Mouse (Mus musculus): ENCODE measurements around the gene P2rx1. TPM values are rescaled to one million over a fixed set of nuclear protein-coding genes. Genes with fewer than 3 reads are reported as not detected.

P2rx1 gene
- polyA plus RNA-seq (2015; fragmentation: Nextera tagmentation; extraction: Ambion mirVana): 61.5 and 71.4 TPM in 2 replicates

DNA sequence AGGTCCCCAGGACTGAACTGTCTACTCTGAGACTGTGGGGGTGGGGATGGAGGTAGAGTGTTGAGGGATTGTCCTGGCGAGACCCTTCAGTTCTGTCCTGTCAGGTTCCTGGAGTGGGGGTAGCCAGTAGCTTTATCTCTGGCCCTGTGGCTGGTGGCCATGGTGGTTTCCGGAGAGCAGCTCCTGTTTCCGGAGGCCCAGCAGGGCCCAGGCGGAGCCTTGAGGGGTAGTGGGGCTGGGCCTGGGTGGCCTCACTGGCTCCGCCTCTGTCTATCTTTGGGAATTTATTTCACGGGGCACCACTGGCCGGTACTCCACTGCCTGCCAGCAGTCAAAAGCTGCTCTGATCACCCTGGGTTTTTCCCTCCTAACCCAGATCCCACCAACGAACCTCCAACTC, at the start of gene P2rx1:
Gene P2rx1, plus strand, starts transcription at position 333 of the 400 bp plus-strand sequence.
- DNase-seq (ENCODE audit: low spot score): no peak

DNA sequence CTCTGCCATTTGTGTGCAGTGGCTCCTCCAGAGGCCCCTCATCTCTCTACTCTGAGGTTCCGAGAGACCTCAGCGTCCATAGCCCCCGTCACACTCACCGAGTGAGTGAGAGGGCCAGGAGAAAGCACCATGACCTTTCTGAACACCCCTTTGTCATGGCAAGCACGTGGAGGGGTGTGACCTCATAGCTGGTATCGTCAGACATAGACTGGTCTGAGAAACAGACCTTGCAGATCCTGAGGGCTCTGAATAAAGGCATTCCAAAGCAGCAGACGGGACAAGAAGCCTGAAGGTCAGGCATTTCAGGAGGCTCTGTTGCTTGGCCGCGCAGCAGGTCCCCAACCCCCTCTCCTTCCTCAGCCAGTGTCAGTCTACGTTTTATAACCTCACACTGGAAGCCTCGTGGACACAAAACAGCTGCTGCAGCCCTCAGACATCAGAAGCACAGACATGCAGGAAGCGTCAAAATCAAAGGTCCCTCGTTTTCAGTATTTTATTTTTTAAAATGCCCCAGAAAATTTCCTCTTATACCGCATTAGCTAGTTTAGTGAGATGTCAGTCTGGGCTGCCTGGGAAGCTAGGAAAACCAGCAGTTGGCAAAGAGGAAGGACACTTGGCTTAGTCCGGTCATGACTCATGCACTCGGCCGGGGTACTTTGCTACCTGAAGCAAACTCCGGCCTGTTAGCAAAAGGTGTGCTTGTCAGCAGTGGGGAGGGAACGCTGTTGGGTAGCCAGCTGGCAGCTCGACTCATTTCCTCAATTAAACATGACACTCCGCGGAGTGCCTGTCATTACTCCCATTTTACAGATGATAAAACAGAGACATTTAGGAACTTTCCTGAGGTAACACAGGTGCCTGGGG, 47.5 kb upstream of the P2rx1 start:
- DNase-seq (ENCODE audit: low spot score): peak; percentile 38

DNA sequence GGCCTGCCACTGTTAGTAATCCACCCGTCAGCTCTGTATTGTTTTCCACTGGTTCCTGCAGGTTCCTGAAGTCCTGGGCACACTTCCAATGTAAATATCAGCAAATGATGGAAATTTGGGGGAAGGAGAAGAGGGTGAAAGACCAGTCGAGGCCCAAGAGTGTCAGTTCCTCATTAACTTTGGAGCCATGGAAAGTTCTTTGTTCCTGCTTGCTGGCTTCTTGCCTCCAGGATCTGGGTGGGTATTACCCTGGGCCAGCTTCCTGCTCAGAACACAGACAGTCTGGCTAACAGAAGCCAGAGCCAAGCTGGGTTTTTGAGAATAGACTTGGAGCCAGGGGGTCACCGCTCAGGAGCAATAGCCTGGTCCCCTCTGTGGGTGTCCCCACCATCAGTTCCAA, 46.7 kb upstream of the P2rx1 start:
- no peak for DNase-seq (ENCODE audit: low spot score)

DNA sequence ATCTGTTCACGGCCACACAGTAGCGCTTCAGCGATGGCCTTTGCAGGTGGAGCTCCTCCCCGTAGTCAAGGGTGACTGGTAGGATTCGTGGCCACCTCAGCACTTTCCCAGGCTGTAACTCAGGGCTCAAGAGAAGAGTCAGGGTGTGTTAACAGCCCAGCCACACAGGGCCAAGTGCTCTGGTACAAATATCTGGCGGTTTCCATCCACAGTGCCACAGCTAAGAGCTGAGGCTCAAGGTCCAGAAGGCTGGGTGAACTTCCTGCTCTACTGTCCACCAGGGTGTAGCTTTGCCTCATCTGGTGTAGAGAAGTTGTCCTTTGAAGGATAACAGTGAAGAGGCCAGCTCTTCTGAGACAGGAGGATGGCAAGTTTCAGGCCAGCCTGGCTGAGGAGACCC, 46.2 kb upstream of the P2rx1 start:
- DNase-seq (ENCODE audit: low spot score): peak; percentile 18

- no peak for DNase-seq (ENCODE audit: low spot score)
Measured at GRCm38 (mm10) chr11:72953116-72953439, 45.8 kb upstream of the P2rx1 start.

DNA sequence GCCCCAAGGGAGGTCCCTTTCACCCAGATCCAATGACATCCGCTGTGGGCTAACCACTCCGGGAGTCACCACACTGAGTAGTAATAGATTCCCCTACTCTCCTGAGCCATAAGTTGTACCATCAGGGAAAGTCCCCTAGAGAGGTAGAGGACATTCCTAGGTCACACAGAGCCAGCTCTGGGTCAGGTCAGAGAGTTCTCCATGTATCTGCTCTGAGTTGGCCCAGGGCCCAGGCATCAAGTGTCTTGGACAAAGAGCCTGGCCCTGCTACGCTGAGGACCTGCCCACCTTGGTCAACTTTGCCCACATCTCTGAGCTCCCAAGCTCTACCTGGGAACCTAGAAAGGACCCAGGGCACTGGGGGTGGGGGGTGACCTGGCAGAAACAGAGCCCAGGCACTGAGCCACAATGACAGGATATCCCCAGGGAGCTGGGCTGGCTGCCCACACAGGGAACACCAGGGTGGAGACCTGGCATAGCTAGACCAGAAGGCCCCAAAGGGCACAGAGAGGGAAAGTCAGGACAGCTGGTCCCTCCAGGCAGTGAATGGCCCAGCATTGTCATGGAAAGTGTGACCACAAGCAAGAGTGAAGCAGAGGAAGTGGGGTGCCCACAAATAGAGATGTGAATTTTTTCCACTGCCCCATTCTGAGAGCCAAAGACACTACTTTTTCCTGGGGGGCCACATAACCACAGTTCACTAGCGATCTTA, 45.3 kb upstream of the P2rx1 start:
- DNase-seq (ENCODE audit: low spot score): peak; percentile 55

GRCm38 (mm10) chr11:72954216-72954615, 44.7 kb upstream of the P2rx1 start:
- DNase-seq (ENCODE audit: low spot score): no peak

DNA sequence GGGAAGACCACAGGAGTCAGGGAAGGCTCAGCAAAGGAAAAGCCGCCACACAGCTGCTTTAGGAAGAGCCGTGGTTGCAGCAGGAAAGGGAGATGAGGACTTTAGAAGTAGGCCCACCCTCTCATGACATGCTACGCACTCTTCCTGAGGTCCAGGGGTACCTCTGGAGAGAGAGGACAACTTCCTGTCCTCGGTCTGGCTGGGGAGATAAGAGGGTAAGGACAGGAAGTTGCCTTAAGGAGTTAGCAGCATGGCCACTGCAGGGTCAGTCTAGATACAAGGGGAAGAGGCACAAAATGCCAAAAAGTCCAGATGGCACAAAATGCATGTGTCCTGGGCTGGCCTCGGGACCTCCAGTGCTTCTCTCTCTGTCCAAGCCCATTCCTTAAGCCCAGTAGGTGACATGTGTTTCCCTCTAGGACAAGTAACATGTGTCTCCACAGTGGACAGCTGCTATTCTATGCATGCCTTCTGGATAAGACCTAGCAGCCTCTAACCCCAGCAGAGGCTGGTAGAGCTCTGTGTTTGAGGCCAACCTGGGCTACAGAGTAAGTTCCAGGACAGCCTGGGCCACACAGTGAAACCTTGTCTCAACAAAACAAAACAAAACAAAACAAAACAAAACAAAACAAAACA, 43.4 kb upstream of the P2rx1 start:
- DNase-seq (ENCODE audit: low spot score): no peak

GRCm38 (mm10) chr11:72957318-72957717, 41.6 kb upstream of the P2rx1 start:
- peak; percentile 37 for DNase-seq (ENCODE audit: low spot score)

- no peak for DNase-seq (ENCODE audit: low spot score)
Measured at GRCm38 (mm10) chr11:72959924-72960679, 38.8 kb upstream of the P2rx1 start.

- no peak for DNase-seq (ENCODE audit: low spot score)
Measured at GRCm38 (mm10) chr11:72960723-72961071, 38.2 kb upstream of the P2rx1 start.

GRCm38 (mm10) chr11:72961072-72961980, 37.6 kb upstream of the P2rx1 start, which contains the start of gene Atp2a3:
TSS of gene Atp2a3 (plus strand) at chr11:72961169.
- peak; percentile 96 for DNase-seq (ENCODE audit: low spot score)

DNA sequence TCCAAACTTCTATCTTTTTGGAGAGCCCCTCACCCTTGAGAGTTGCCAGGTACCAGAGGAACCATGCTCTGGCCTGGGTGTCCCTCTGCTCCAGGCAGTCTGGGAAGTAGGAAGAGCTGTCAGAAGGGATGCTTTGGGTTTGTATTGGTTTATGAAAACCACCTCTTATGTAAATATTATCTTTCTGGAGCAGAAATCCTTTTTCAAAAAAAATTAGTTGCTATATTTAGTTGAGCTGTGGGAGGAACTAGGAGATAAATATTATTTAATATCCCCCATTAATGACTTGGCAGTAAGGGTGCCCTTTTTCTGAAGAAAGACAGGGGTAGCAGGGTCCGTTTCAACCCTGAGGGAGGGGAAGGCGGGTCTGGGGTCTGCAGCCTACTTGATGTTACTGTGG, 36.5 kb upstream of the P2rx1 start:
- no peak for DNase-seq (ENCODE audit: low spot score)

GRCm38 (mm10) chr11:72963058-72963788, 35.7 kb upstream of the P2rx1 start:
- peak; percentile 16 for DNase-seq (ENCODE audit: low spot score)

DNA sequence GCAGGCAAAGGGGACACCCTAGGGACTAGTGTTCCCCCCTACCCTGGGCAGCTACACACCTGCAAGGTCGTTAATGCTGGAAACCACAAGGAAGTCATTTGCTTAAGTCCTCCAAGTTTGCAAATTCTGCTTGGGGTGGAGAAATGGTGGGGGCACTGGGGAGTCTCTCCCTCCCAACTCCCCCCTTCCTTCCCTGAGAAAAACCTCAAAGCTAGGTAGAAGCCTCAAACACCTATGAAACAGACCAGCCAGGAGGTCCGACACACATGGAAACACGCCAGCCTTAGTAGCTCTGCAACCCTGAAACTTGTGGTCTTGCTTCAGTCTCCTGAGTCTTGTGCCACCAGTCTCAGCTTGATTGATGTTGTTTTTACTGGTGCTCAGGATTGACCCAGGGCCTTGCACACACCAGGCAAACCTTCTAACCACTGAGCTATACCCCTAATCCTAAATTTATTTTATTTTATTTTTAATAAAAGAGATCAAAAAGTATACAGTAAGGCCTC, 35.1 kb upstream of the P2rx1 start:
- peak; percentile 23 for DNase-seq (ENCODE audit: low spot score)

- DNase-seq (ENCODE audit: low spot score): no peak
Measured at GRCm38 (mm10) chr11:72974995-72975503, 23.9 kb upstream of the P2rx1 start.

DNA sequence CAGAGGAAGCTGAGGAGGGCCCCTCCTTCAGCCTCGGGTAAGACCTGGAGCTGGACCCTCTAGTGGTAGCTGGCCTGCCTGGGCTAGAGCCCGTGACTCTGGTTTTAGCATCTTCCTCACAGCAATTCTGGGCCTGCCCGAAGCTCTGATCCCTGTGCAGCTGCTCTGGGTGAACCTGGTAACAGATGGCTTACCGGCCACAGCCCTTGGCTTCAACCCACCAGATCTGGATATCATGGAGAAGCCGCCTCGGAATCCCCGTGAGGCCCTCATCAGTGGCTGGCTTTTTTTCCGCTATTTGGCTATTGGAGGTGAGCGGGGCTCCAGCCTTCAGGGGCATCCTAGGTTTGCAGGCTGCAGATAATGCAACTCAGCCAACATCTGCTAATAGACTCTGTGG, 16.4 kb upstream of the P2rx1 start:
- no peak for DNase-seq (ENCODE audit: low spot score)

DNA sequence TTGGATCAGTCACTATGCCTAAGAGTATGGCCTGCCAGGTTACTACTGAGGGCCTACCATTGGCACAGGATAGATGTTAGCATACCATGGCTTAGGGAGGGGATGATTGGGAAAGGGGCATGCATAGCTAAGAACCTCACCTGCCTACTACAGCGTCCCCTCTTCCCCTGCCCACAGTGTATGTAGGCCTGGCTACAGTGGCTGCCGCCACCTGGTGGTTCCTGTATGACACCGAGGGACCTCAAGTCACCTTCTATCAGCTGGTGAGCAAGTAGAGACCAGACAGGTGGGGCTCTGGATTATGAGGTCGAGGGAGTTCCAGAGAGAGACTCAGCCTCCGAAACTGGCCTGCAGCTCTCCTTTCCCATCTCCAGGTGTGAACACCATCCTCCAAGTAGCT, 15.6 kb upstream of the P2rx1 start:
- DNase-seq (ENCODE audit: low spot score): peak; percentile 48

DNA sequence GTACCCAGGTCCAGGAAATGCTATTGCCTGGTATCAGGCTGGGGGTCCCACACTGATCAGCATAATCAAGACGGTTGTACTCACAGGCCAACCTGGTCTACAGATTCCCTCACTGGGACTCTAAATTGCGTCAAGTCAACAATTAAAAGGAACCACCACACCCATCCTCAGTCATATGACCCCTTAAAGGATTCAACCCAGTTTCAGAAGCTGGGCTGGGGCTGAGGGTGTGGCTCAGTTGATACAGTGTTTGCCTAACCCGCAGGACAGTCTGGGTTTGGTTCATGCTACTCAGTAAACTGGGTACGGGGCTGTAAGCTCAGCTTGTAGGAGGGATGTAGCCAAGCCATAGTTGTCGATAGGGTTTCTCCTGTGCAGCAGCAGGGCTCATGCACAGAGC, 12.2 kb upstream of the P2rx1 start:
- DNase-seq (ENCODE audit: low spot score): no peak
